Mouse (Mus musculus) cerebellum, adult 11 months (tissue): Measurements from ENCODE around the gene Slitrk6.

ENCODE experiments used
- DNase-seq: peaks from one replicate; pipeline ENCODE4 v3.0.0; 2022

Gene Slitrk6

DNA sequence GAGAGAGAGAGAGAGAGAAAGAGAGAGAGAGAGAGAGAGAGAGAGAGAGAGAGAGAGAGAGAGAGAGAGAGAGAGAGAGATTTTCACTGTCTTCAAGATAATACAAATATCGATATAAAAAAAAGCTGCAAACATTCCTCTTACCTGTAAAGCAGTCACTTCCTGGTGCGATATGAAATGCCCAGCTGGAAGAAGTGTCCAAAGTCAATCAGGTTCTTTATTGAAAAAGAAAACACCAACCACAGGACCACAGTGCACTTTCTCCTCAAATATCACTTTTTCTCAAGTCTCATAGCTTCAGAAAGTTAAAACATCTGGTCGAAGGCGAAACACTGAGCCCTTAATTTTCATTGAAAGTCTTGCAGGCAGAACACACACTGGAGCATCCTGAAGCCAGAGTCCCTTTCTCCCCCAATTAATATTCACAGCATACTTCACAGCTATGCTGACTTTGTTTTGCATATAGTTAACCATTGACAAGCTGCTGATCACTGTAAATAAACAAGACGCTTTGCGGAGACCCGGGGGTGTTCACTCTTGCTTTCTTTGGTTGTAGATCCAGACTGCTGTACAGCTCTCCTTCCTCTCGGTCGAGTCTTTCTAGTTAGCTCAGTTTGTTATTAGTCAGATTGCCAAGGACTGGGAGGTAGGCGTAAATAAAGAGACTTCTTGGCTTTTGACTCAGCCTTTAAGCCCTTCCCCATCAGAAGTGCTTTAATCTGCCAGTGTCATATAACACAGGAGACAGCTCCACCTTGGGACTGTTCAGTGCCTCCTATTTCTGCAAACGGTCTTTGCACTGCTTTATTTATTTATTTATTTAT lies at the start of gene Slitrk6:
Gene Slitrk6, minus strand, starts transcription at position 666 of the 824 bp plus-strand sequence.
- no peak for DNase-seq

DNA sequence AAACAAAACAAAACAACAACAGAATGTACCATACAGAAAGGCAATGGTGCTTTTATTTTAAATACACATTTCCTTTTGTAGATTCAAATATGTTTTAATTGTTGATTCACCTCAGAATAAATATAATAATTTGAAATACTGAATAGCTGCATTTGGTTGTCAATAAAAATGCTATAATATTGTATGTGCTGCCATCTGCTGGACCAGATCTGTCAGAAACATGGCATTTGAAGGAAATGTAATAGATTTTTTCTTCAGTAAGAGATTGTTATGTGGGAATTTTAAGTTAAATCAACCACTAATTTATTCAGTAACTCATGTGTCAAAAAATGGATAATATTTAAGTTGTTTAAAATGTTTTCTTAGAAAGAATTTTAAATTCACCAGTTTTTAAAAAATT lies 22.6 kb upstream of the Slitrk6 start:
- no peak for DNase-seq

DNA sequence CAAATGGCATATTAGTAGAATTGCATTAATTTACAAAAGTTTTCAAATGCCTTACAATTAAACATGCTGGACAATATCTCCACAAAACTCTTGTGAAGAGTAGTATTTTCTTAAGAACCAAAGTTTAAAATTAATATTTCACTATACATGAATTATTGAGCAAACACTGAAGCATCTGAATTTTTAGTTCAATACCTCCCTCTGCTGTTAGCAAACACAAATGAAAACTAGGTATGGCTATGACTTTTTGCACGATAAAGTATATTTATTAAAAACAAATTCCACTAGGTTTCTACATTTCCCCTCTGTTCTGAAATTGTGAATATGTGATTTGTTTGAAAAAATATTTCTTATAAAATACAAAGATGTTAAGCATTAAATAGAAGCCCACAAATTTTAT lies 15.7 kb upstream of the Slitrk6 start:
- DNase-seq = no peak

DNA sequence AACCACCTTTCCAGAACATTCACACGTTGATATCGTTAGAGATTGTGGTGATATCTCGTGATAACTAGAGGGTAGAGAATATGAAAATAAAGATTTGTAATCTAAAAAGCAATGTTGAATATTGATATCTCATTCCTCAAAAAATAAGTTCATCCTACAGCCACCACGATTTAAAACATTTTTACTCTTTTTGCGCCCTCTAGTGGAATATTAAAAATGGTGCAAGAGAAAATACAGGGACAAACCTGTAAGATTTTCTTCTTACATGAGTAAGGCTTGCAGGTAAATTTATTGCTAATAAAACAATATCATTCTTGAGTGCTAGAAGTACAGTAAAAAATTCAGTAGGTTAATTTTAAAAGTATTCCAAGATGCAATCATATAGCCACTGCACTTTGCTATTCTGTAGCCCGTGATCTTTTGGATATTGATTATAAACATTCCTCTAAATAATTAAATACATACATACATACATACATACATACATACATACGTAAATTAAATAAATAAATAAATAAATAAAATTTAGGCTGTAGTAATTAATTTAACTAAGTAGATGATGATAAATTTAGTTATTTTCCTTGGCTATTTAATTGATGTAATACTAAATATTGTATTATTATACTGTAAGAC lies 7.8 kb upstream of the Slitrk6 start:
- DNase-seq = no peak

DNA sequence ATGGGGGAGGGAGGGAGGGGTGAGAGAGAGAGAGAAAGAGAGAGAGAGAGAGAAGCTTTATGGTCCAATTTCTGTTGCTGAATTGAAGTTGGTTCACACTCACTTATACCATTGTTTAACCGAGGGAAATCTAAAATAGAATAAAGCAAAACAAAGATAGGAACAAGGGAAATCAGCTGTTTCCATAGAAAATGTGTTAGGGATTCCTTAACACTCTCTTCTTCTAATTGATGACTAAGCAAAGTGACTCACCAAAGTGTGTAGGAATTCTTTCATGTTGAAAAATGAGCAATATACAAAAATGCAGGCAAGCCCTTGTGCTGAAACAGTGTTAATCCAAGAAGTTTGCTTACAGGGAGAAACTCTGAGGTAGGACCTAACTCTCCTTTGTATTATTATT lies 6.0 kb upstream of the Slitrk6 start:
- no peak for DNase-seq

DNA sequence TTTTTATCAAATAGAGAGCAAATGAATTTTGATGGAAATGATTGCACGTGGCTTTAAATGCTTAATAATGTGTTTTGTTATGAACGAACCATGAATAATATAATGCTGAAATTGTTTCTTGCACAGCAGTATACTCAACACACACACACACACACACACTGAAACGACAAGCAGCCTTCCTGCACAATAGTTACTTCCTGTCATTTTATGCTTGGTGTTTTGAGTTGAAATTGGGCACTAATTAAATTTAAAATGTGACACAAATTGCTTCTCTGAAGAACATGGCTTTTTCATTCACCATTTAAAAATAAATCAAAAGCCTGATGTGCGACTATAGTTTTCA lies 330 bp upstream of the Slitrk6 start:
- no peak for DNase-seq

DNA sequence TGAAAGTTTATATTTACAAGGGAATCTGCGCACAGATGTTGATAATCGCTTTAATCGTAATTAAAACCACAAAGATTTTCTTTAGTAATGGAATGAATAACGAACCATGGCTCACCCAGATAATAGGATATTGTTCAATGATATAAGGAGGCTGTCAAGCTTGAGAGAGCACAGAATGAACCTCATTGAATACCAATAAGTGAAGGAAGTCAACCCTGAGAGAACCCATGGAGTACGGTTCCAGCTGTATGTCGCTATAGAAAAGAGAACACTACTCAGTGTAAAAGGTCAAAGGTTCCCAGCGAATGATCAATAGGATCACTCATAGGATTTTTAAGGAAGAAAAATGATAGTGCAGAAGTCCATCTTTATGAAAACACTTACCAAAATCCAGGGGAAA lies 15.1 kb downstream of the Slitrk6 start:
- no peak for DNase-seq

DNA sequence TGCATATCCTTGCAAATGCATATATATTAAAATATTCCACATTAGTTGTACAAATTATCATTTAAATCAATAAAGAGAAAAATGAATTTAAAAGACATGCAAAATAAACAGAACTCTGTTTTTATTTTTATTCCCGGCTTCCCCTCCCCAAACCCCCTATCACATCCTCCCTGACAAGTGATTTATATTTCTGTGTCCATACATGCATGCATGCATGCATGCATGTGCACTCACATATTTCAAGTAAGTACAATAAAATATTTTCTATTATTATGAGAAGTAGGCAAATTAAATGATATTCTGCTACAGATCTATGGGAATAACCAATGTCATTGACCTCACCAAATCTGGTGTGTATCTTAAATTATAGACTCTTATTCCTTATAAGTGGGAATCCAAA lies 15.6 kb downstream of the Slitrk6 start:
- DNase-seq = no peak

DNA sequence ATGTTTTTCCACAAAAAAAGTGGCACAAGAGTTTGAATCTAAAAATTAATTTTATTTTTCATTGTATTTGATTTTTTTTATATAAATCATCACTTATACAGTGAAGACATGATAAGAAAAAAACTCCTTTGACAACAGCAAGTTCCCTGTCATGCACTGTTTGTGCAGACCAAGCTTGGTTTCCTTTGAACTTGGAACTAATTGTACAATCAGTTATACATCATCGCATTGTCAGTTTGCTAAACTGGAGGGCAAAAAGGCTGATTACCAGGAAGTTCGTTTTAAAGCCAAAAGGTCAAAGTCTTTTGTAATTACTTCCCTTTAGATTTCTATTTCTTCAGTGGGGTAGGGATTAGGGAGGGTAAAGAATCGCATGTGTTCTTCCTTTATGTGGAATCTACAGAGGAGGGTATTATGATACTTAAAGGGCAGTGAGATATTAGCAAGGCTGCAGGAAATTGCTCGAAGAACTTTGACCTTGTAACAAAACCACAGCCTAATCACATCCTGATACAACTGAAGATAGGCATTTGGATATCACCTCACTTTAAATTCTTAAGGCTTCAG lies 26.5 kb downstream of the Slitrk6 start:
- DNase-seq = no peak

DNA sequence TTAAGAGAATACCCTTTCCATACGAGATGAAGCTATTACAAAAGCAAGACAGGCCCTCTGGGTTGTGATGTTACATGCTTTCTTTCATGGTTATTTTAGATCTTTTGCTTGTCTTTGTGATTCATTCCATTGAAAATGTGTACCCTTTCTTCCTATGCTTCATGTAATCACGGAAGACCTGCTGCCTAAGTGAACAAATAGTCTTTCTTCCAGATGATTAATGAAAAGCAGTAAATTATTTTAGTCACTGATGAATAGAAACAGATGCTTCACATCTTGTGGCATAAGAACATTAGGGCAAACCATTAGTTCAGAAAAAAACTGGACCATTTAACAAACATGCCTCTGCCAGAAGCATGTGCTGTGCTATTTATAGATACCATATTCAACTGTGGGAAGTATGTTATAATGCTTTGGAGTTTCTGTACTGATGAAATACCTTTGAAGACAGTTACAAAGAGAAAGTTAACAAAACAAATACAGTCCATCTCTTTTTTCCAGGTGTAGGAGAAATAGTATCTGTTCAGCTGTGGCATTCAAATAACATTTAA lies 30.8 kb downstream of the Slitrk6 start:
- DNase-seq = no peak
